Mouse (Mus musculus) liver, embryonic 14.5 days (tissue): ENCODE measurements around the gene Dtnbp1.

Experiments
- CTCF ChIP-seq: IDR thresholded peaks from 2 replicates; pipeline ENCODE4 v1.5.1; 2016; ENCODE audit warnings: antibody characterized with exemption, low read depth, control low read depth
- EP300 ChIP-seq: IDR thresholded peaks from 2 replicates; pipeline ENCODE4 v1.6.1; 2016; ENCODE audit warnings: antibody characterized with exemption, low read depth

- TF ChIP-seq CTCF = no peak
- TF ChIP-seq EP300 = no peak
Measured at GRCm38 (mm10) chr13:44948320-44949250, 53.4 kb downstream of the Dtnbp1 start.
